Mouse (Mus musculus) liver, embryonic 13.5 days (tissue): ENCODE data around the gene Acly. TPM values are rescaled to one million over a fixed set of nuclear protein-coding genes. Genes with fewer than 3 reads are reported as not detected.
A peak's percentile ranks its signal among the peaks of the same experiment; 100 is the strongest.

Experiments used
- ATAC-seq: fragments of 200-750 bp; cut with Nextera tagmentation; 2 replicates; pipeline ENCODE4 v1.8.0; 2017; ENCODE audit warnings: low read depth, mild to moderate bottlenecking, moderate number of reproducible peaks, moderate library complexity
- DNase-seq: peaks from one replicate; pipeline ENCODE4 v3.0.0; 2022
- H3K27ac ChIP-seq: fragments of 300-500 bp; sonication (generic); 2 replicates; pipeline ENCODE4 v1.5.1; 2015; ENCODE audit warnings: moderate library complexity, mild to moderate bottlenecking, inconsistent platforms
- H3K27me3 ChIP-seq: fragments of 300-500 bp; sonication (generic); 2 replicates; pipeline ENCODE4 v1.6.1; 2015; ENCODE audit warnings: mild to moderate bottlenecking, inconsistent platforms
- H3K36me3 ChIP-seq: fragments of 300-500 bp; sonication (generic); 2 replicates; pipeline ENCODE4 v1.6.1; 2015; ENCODE audit warnings: mild to moderate bottlenecking, inconsistent platforms
- H3K4me1 ChIP-seq: fragments of 300-500 bp; sonication (generic); replicated peaks from 2 replicates; pipeline ENCODE4 v1.6.1; 2015; ENCODE audit warnings: inconsistent platforms
- H3K4me2 ChIP-seq: fragments of 300-500 bp; sonication (generic); 2 replicates; pipeline ENCODE4 v1.6.1; 2015; ENCODE audit warnings: inconsistent platforms, mild to moderate bottlenecking, moderate library complexity
- H3K4me3 ChIP-seq: fragments of 300-500 bp; sonication (generic); replicated peaks from 2 replicates; pipeline ENCODE4 v1.5.1; 2015; ENCODE audit warnings: mild to moderate bottlenecking, inconsistent platforms
- H3K9ac ChIP-seq: fragments of 300-500 bp; sonication (generic); 2 replicates; pipeline ENCODE4 v1.6.1; 2015; ENCODE audit warnings: mild to moderate bottlenecking, inconsistent platforms
- H3K9me3 ChIP-seq: fragments of 300-500 bp; sonication (generic); replicated peaks from 2 replicates; pipeline ENCODE4 v1.6.1; 2016; ENCODE audit warnings: inconsistent platforms
- WGBS: fragments of 180-500 bp; shearing (Covaris S2); methylation state at CpG from one replicate; pipeline ENCODE4 v1.1.7; 2015; ENCODE audit not compliant: insufficient replicate concordance; 5-methylcytosine and 5-hydroxymethylcytosine counted together
- polyA plus RNA-seq: library from polyadenylated mRNA; unstranded; fragments of >200 nt; fragmentation: Nextera tagmentation; extraction: Ambion mirVana; gene quantifications from 2 replicates; pipeline ENCODE4 v1.2.1, GENCODE M21; 2015

The Acly gene
- polyA plus RNA-seq, 1 experiment from 2014 or later, result 86.2 TPM

DNA sequence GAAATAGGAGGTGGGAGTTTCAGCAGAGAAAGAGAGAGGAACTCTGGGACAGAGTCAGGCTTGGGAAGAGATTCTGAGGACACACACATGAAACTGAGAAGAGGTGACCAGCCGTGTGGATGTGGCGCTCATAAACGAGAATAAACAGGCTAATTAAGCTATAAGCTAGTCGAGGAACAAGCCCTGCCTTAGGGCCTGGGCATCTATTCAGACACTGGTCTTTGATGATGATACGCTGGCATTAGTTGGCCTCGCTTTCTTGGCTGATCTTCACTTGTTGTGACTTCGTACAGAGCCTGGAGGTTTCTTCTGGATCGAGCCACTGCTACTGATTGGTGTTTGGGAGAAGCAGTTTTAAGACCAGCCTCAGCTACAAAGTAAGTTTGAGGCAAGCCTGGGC, 21.8 kb downstream of the Acly start:
- no peak overlapping the region for H3K9ac ChIP-seq
- WGBS, result 83% methylated on average over 8 of the region's 8 CpGs
- ATAC-seq (no peak), DNase-seq (no peak)
- no peak overlapping the region for H3K4me2 ChIP-seq
- no peak overlapping the region for H3K27ac ChIP-seq
- no peaks in the 10 kb centered on the region for H3K27me3 ChIP-seq
- H3K4me1 ChIP-seq, result peaks cover 21% of the 10 kb centered on the region
- no peaks in the 10 kb centered on the region for H3K9me3 ChIP-seq
- H3K36me3 ChIP-seq, result peaks cover 84% of the 10 kb centered on the region
- no peak overlapping the region for H3K4me3 ChIP-seq

DNA sequence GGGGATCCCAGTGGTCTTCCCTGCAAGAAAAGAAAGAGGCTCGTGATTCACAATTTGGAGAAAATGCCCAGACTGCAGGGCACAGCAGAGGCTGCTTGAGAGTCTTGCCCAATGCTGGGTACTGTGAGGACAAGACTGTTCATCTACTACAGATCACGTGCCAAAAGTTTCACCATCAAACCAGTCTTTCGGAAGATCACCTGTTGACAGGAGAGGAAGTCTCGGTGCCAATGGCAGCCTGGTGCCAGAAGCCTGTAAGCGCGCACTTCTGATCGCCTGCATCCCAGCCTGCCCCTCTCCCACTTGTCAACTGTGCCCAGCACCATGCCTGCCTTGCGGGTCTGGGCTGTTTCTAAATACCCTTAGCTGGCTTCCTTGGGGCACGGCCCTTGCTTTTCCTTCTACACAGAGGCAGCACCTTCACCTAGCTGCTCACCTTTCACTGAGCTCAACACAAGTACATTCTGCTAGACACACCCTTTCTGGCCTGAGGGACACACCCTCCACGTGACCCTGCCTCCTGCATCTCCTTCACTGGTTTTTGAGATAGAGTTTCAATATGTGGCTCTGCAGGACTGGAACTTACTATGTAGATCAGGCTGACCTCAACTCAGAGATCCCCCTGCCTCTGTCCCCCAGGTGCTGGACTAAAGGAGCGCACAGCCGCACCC, 22.7 kb downstream of the Acly start:
- Histone ChIP-seq H3K9me3 (no peaks in the 10 kb centered on the region), H3K4me2 (no peak overlapping the region), H3K27me3 (no peaks in the 10 kb centered on the region), H3K4me1 (peaks cover 29% of the 10 kb centered on the region), H3K4me3 (no peak overlapping the region), H3K9ac (no peak overlapping the region), H3K27ac (no peak overlapping the region), H3K36me3 (peaks cover 91% of the 10 kb centered on the region)
- ATAC-seq (no peak), DNase-seq (no peak)
- WGBS, result 81% methylated on average over 12 of the region's 12 CpGs

DNA sequence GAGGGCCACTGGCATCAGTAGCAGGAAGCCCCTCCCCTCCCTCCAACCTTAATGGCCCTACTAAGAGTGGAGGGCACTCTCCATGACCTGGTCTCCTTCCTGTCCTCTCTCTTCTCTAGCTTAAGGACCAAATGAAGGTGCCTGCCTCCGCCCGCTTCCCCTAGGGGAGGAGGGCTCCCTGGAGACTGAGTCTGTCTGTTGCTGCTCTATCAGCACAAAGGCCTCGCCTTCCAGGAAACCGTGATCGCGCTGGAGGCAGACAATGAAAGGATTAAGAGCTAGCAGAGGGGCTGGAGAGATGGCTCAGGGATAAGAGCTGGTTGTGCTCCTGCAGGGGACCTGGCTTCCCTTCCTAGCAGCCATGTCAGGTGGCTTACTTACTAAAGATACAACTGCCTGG, 26.5 kb downstream of the Acly start:
- peaks cover 97% of the 10 kb centered on the region for H3K36me3 ChIP-seq

DNA sequence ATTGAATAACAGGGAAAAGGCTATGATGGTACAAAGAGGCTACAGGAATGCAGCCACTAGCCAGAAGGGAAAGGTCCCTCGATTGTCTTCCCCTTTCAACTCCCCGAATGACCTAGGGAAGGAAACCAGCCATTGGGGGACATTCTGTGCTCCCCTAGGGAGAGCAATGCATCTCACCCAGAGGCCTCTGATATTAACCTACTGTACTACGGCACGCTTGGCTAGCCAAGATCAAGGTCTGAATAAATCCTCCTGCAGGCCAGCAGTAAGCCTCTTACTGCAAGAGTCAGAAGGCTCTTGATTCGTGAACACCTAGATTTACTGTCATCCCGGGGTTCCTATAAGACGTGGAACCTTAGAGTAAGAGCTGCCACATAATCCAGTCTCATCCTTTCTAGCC, 27.1 kb downstream of the Acly start:
- no peak overlapping the region for H3K4me2 ChIP-seq
- WGBS, result 75% methylated on average over 7 of the region's 7 CpGs
- H3K4me3 ChIP-seq, result no peak overlapping the region
- DNase-seq (no peak), ATAC-seq (no peak)
- H3K4me1 ChIP-seq, result peaks cover 28% of the 10 kb centered on the region
- peak overlapping the region; percentile 59 for H3K27ac ChIP-seq
- H3K36me3 ChIP-seq, result peaks cover 97% of the 10 kb centered on the region
- H3K27me3 ChIP-seq, result no peaks in the 10 kb centered on the region
- no peak overlapping the region; the same call in 1 of the 2 replicates for H3K9ac ChIP-seq
- H3K9me3 ChIP-seq, result no peaks in the 10 kb centered on the region

More for the DNA sequence above, 26.5 kb downstream of the Acly start:
- H3K27me3 ChIP-seq, result no peaks in the 10 kb centered on the region
- WGBS, result 34% methylated on average over 6 of the region's 6 CpGs
- peak overlapping the region; percentile 24; the same call in 1 of the 2 replicates for H3K9ac ChIP-seq
- no peak overlapping the region for H3K4me3 ChIP-seq
- no peak overlapping the region for H3K27ac ChIP-seq
- peaks cover 31% of the 10 kb centered on the region for H3K4me1 ChIP-seq
- ATAC-seq (peak; percentile 41; the same call in 1 of the 2 replicates), DNase-seq (no peak)
- no peak overlapping the region for H3K4me2 ChIP-seq
- no peaks in the 10 kb centered on the region for H3K9me3 ChIP-seq

DNA sequence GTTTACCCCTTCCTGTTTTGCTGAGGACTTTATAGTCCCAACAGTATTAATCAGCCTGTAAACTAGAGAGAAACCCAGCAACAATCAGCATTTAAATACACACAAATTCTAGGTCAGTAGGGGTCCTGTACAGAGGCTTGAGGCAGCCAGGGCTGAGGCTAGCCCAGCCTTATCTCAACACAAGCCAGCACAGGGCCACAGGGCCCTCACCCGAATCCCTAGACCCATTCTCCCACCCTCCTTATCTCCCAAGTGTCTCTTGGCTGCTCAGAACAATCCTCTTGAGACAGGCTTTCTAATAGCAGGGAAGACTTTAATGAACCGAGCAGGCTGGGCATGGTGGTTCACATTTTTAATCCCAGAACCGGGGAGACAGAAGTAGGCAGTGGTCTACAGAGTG, 27.6 kb downstream of the Acly start:
- H3K36me3 ChIP-seq, result peaks cover 97% of the 10 kb centered on the region

DNA sequence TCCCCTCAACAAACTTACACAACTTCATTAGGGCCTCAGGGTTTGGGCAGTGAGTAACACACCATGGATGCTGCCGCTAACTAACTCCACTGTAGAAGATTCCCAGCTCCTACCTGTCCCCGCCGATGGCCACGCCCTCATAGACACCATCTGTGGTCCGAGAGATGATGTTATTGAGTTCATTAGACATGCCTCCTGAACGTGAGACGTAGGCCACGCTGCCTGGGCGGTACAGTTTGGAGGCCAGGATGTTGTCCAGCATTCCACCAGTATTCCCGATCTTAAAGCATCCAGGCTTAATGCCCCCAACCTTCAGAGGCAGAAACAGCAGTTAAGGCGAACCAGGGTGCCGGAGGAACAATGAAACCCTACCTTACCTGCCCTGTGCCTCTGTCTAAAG, 34.0 kb downstream of the Acly start:
- Histone ChIP-seq H3K4me1 (no peaks in the 10 kb centered on the region), H3K4me3 (no peak overlapping the region), H3K27me3 (no peaks in the 10 kb centered on the region), H3K9ac (no peak overlapping the region), H3K36me3 (peaks cover 96% of the 10 kb centered on the region), H3K9me3 (no peaks in the 10 kb centered on the region), H3K27ac (no peak overlapping the region), H3K4me2 (no peak overlapping the region)
- DNase-seq, result no peak
- WGBS, result 90% methylated on average over 12 of the region's 12 CpGs
- no peak for ATAC-seq

More for the DNA sequence above, 27.6 kb downstream of the Acly start:
- ATAC-seq (peak; percentile 82), DNase-seq (peak; percentile 13)
- H3K9ac ChIP-seq, result no peak overlapping the region
- WGBS, result 38% methylated on average over 3 of the region's 3 CpGs
- no peaks in the 10 kb centered on the region for H3K9me3 ChIP-seq
- H3K4me1 ChIP-seq, result peaks cover 24% of the 10 kb centered on the region
- no peak overlapping the region for H3K4me3 ChIP-seq
- peak overlapping the region; percentile 59 for H3K27ac ChIP-seq
- no peaks in the 10 kb centered on the region for H3K27me3 ChIP-seq
- H3K4me2 ChIP-seq, result no peak overlapping the region

DNA sequence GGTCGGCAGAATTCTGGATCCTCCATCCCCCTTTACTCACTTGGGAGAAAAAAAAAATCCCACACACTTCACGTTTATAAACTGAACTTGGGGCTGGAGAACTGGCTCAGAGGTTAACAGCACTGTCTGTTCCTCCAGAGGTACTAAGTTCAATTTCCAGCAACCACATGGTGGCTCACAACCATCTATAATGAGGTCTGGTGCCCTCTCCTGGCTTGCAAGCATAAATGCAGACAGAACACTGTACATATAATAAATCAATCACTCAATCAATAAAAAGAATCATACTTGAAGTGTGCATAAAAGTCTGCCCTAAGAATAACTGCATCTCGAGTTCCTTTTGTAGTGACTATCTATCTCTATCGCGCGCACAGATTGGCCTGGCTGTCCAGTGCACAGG, 36.8 kb downstream of the Acly start:
- Histone ChIP-seq H3K4me1 (no peaks in the 10 kb centered on the region), H3K4me2 (no peak overlapping the region), H3K4me3 (no peak overlapping the region), H3K27me3 (no peaks in the 10 kb centered on the region), H3K36me3 (peaks cover 94% of the 10 kb centered on the region), H3K9ac (no peak overlapping the region), H3K27ac (no peak overlapping the region), H3K9me3 (no peaks in the 10 kb centered on the region)
- WGBS, result 78% methylated on average over 6 of the region's 6 CpGs
- DNase-seq (no peak), ATAC-seq (no peak)

DNA sequence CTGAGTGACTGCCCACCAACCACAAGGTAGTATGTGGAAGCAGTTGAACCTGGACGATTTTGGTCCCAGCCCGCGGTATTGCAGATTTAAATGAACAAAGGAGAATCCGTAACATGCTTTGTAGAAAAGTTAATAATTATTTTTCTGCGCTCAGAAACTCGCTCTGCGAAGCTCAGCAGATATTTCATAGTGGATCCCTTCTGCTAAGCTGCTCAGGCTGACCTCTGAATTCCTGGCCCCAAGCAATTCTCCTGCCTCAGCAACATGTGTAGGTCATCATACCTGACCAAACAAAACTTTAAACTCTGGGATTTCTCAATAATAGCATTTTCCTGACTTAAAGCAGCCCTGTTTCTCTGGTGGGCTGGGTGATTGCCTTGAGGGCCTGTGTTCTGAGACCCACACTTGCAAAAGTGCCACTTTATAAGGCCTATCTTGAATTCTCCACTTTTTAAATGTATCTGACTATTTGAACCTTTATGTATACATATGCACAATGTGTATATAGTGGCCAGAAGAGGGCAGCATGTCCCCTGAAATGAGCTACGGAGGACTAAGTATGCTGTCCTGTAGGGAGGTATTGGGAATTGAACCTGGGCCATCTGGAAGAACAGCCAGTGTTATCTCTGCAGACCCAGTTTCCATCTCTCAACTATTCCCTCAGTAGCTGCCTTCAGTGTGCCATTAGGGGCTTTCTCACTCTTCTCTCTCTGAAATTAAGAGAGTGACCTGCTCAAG, 41.8 kb downstream of the Acly start:
- Histone ChIP-seq H3K4me3 (no peak overlapping the region), H3K9ac (no peak overlapping the region), H3K4me2 (no peak overlapping the region), H3K4me1 (no peaks in the 10 kb centered on the region), H3K9me3 (no peaks in the 10 kb centered on the region), H3K36me3 (peaks cover 97% of the 10 kb centered on the region), H3K27ac (no peak overlapping the region), H3K27me3 (no peaks in the 10 kb centered on the region)
- WGBS, result 81% methylated on average over 8 of the region's 8 CpGs
- no peak for ATAC-seq
- peak; percentile 16 for DNase-seq

DNA sequence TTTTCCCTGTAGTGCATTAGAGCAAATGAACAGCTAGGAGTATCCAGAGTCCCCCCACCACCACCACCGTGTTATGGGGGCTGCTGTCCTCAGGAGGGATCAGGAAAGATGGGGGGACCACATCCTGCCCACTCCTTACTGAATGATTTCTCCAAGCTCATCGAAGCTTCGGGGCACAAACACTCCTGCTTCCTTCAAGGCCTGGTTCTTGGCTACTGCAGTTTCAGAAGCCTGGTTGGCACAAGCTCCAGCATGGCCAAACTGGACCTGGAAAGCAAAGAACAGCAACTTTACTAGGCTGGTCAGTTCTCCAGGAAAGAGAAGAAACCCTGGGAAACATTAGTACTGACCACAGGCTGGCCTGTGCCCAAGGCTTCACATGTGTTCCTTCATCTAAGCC, 43.3 kb downstream of the Acly start:
- no peak overlapping the region for H3K27ac ChIP-seq
- WGBS, result 85% methylated on average over 3 of the region's 3 CpGs
- peaks cover 97% of the 10 kb centered on the region for H3K36me3 ChIP-seq
- no peak overlapping the region for H3K4me3 ChIP-seq
- H3K27me3 ChIP-seq, result no peaks in the 10 kb centered on the region
- H3K4me1 ChIP-seq, result no peaks in the 10 kb centered on the region
- ATAC-seq (no peak), DNase-seq (no peak)
- no peak overlapping the region for H3K4me2 ChIP-seq
- H3K9ac ChIP-seq, result no peak overlapping the region
- no peaks in the 10 kb centered on the region for H3K9me3 ChIP-seq

DNA sequence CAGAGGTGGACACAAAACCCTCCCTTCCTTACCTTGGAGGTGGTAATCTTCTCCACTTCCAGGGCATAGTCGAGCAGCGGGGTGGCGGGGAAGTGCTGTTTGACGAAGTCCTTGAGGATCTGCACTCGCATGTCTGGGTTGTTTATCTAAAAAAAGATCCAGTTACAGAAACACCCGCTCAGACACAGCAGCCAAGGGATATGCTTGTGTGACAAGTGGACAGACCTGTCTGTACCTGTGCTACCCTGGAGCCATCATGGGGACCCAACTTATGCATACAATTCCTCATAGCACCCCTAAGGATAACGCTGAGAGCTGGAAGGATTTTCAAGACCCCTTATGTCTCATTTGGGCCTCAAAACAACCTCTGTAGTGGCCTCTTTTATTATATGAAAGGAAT, 48.6 kb downstream of the Acly start:
- 77% methylated on average over 7 of the region's 7 CpGs for WGBS
- Histone ChIP-seq H3K9ac (no peak overlapping the region), H3K4me1 (no peaks in the 10 kb centered on the region), H3K36me3 (peaks cover 81% of the 10 kb centered on the region), H3K27ac (no peak overlapping the region), H3K4me2 (no peak overlapping the region), H3K9me3 (no peaks in the 10 kb centered on the region), H3K4me3 (no peak overlapping the region), H3K27me3 (no peaks in the 10 kb centered on the region)
- no peak for ATAC-seq
- DNase-seq, result no peak

DNA sequence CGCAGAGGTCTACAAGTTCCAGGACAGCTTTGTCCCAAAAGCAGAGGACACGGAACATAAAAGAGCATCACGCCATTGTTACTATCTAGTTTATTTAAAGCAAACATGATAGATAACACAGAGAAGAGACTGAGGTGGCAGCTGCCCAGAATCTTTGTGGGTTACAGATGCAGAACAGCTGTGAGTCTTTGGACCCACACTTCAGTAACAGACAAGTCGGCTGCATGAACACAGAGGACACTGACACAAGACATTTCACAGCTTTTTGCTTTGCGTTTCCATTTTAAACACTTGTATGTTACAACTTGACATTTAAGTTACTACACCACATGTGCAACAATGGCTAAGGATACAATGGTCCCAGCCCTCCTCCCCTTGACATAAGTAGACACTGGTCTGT, 51.5 kb downstream of the Acly start:
- peaks cover 53% of the 10 kb centered on the region for H3K36me3 ChIP-seq
- no peak for DNase-seq
- no peak for ATAC-seq
- H3K4me2 ChIP-seq, result no peak overlapping the region
- peaks cover 13% of the 10 kb centered on the region for H3K4me1 ChIP-seq
- H3K4me3 ChIP-seq, result no peak overlapping the region
- no peak overlapping the region for H3K9ac ChIP-seq
- H3K27ac ChIP-seq, result no peak overlapping the region
- H3K27me3 ChIP-seq, result no peaks in the 10 kb centered on the region
- 83% methylated on average over 5 of the region's 5 CpGs for WGBS
- no peaks in the 10 kb centered on the region for H3K9me3 ChIP-seq

DNA sequence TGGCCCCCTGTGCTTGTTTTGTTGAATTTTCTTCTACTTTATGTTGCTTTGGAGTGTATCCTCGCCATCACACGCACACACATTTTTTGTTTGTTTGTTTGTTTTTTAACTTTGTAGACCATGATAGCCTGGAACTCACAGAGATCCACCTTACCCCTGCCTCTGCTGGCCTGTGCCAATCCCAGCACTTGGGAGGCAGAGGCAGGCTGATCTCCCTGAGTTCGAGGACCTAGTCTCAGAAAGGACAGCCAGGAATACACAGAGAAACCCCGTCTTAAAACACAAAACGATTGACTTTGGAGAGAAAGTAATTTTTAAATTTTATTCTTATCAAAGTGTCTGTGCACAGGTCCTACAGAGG, 54.9 kb downstream of the Acly start:
- Histone ChIP-seq H3K4me1 (peaks cover 38% of the 10 kb centered on the region), H3K27me3 (no peaks in the 10 kb centered on the region), H3K4me3 (peak overlapping the region; percentile 97), H3K9me3 (no peaks in the 10 kb centered on the region), H3K27ac (peak overlapping the region; percentile 60), H3K9ac (no peak overlapping the region), H3K36me3 (peaks cover 22% of the 10 kb centered on the region), H3K4me2 (peak overlapping the region; percentile 48)
- DNase-seq, result no peak
- peak; percentile 58 for ATAC-seq
- 20% methylated on average over 5 of the region's 5 CpGs for WGBS
